Mouse (Mus musculus): Measurements from ENCODE around the gene Aldh3b1.

GRCm38 (mm10) chr19:3926279-3926678 lies 3.3 kb downstream of the Aldh3b1 start:
- no peak for TF ChIP-seq POLR2A (IDR thresholded peaks at IDR 0.05; ENCODE audit: borderline replicate concordance, extremely low read depth, insufficient read depth, insufficient read length, poor library complexity, severe bottlenecking)
- no peak for TF ChIP-seq CTCF (IDR thresholded peaks at IDR 0.05; ENCODE audit: borderline replicate concordance, extremely low read depth, insufficient read depth, insufficient read length)

Measured in brain, embryonic 14.5 days (tissue).